ENCODE assay signal across 8 mouse cellular contexts in the genomic region with DNA sequence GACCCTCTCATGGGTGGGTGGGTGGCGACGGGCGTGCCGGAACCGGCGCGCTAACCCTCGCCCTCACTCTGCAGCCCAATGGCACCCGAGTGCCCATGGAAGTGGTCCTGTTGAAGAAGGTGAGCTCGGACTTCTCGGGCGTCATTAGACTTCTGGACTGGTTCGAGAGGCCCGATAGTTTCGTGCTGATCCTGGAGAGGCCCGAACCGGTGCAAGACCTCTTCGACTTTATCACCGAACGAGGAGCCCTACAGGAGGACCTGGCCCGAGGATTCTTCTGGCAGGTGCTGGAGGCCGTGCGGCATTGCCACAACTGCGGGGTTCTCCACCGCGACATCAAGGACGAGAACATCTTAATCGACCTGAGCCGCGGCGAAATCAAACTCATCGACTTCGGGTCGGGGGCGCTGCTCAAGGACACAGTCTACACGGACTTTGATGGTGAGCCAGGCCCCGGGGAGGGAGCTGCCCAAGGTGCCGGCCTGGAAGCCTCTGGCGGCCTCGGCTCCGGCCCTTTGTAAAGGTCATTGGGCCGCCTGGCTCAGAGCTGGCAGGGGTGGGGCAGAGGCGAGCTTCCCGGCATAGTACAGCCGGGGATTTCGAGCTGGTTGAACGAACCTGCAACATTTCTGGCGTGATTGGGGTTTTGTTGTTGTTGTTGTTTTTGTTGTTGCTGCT. TPM values are rescaled to one million over a fixed set of nuclear protein-coding genes. Genes with fewer than 3 reads are reported as not detected.
DNase-seq lines count a peak whose midpoint lies in the region; ATAC-seq and TF ChIP-seq lines count a peak whose summit lies in the region.

No protein-coding gene starts in this region.

- H3K4me1 ChIP-seq in intestine, embryonic 15.5 days (replicated peaks) = peaks cover 20% of the 10 kb centered on the region
- peaks cover 34% of the 10 kb centered on the region for H3K4me1 ChIP-seq in thymus, adult 2 months (replicated peaks; ENCODE audit: control insufficient read depth, insufficient read depth, low read length)

- H3K27ac ChIP-seq in intestine, embryonic 15.5 days = peak overlapping the region; percentile 92
- peak overlapping the region; percentile 87 for H3K27ac ChIP-seq in thymus, adult 2 months (ENCODE audit: control insufficient read depth, insufficient read depth, low read length)

- peak; percentile 44 to 55 for DNase-seq in thymus, adult 18-20 months
- DNase-seq in thymus, postnatal 0 days (ENCODE audit: low spot score) = no peak
- DNase-seq in cerebellum, postnatal 4 days (ENCODE audit: low spot score in 2 of 2) = peak; percentile 23 to 36
- peak; percentile 64 for DNase-seq in gastrocnemius, postnatal 36 days
- DNase-seq in liver = peak; percentile 79
- peak; percentile 69 for DNase-seq in naive thymus-derived CD4-positive, alpha-beta T cell, adult 2 months (ENCODE audit: low read depth)
- peak; percentile 50 for DNase-seq in thymus, adult 2 months

- WGBS in intestine, embryonic 15.5 days = under 1% methylated on average over 48 of the region's 48 CpGs
- WGBS in thymus, adult 2 months = under 1% methylated on average over 48 of the region's 48 CpGs

- peak overlapping the region; percentile 84 for H3K4me2 ChIP-seq in intestine, embryonic 15.5 days (replicated peaks)

- TF ChIP-seq CTCF in thymus, adult 2 months (IDR thresholded peaks at IDR 0.05; ENCODE audit: borderline replicate concordance, control insufficient read depth, extremely low read depth, insufficient read depth, low read length, poor library complexity) = no peak

- no peak for ATAC-seq in intestine, embryonic 15.5 days

- peaks cover 5% of the 10 kb centered on the region; the same call in 1 of the 2 replicates for H3K36me3 ChIP-seq in intestine, embryonic 15.5 days
- peaks cover 5% of the 10 kb centered on the region for H3K36me3 ChIP-seq in thymus, adult 2 months (ENCODE audit: control insufficient read depth, insufficient read depth, low read length)

- intact Hi-C loops in gastrocnemius, postnatal 36 days (cut with DNase I) = loop anchor here (1.0 to 5.0 kb wide), 2 partner anchors 34 to 94 kb away; no protein-coding TSS in a partner anchor

- TF ChIP-seq POLR2A in thymus, adult 2 months (IDR thresholded peaks at IDR 0.05; ENCODE audit: control insufficient read depth, extremely low read depth, insufficient read depth, low read length, poor library complexity) = no peak

- no peaks in the 10 kb centered on the region for H3K27me3 ChIP-seq in intestine, embryonic 15.5 days (replicated peaks)
- no peaks in the 10 kb centered on the region for H3K27me3 ChIP-seq in thymus, adult 2 months (ENCODE audit: control insufficient read depth, insufficient read depth, low read length)

- peak overlapping the region; percentile 93 for H3K9ac ChIP-seq in intestine, embryonic 15.5 days

- H3K9me3 ChIP-seq in intestine, embryonic 15.5 days = no peaks in the 10 kb centered on the region

- H3K4me3 ChIP-seq in intestine, embryonic 15.5 days (replicated peaks) = peak overlapping the region; percentile 83
- peak overlapping the region; percentile 88 for H3K4me3 ChIP-seq in thymus, adult 2 months (ENCODE audit: control insufficient read depth, insufficient read depth, low read length)

RNA-seq across cellular contexts. Expression of gene Pim1, which starts 1.2 kb away (rescaled TPM):
- polyA plus RNA-seq in thymus, postnatal 0 days (2015; fragmentation: Nextera tagmentation; extraction: Ambion mirVana) = 78.6 and 81.4 TPM in 2 replicates
- 10 to 100 TPM; 13.6 to 16.3 TPM for total RNA-seq in gastrocnemius, postnatal 36 days (2021)
- 13.4 TPM in 2 replicates for polyA plus RNA-seq in intestine, embryonic 15.5 days (2015; fragmentation: Nextera tagmentation; extraction: Ambion mirVana)
- 92.7 and 128 TPM in 2 replicates for polyA plus RNA-seq in thymus, adult 2 months (2012; rRNA removed)

RNA-seq across cellular contexts. Expression of gene Gm17657, which starts 57.7 kb away (rescaled TPM):
- polyA plus RNA-seq in thymus, postnatal 0 days (2015; fragmentation: Nextera tagmentation; extraction: Ambion mirVana) = not detected in 2 replicates
- not detected for total RNA-seq in gastrocnemius, postnatal 36 days (2021)
- polyA plus RNA-seq in intestine, embryonic 15.5 days (2015; fragmentation: Nextera tagmentation; extraction: Ambion mirVana) = not detected in 2 replicates
- polyA plus RNA-seq in thymus, adult 2 months (2012; rRNA removed) = not detected in 2 replicates

RNA-seq across cellular contexts. Expression of gene Tbc1d22b, which starts 57.9 kb away (rescaled TPM):
- 10.7 and 13.8 TPM in 2 replicates for polyA plus RNA-seq in thymus, postnatal 0 days (2015; fragmentation: Nextera tagmentation; extraction: Ambion mirVana)
- total RNA-seq in gastrocnemius, postnatal 36 days (2021) = 1 to 10 TPM; 7.3 to 9.1 TPM
- polyA plus RNA-seq in intestine, embryonic 15.5 days (2015; fragmentation: Nextera tagmentation; extraction: Ambion mirVana) = 13.1 and 13.8 TPM in 2 replicates
- polyA plus RNA-seq in thymus, adult 2 months (2012; rRNA removed) = 47.8 and 55.8 TPM in 2 replicates
